Mouse (Mus musculus): ENCODE results near the gene Hoxc11. TPM values are rescaled to one million over a fixed set of nuclear protein-coding genes. Genes with fewer than 3 reads are reported as not detected.

Hoxc11 gene
- polyA plus RNA-seq, 1 experiment: not detected

GRCm38 (mm10) chr15:102961728-102962127 lies 7.5 kb downstream of the Hoxc11 start:
- Histone ChIP-seq H3K4me1 (ENCODE audit: control insufficient read depth, insufficient read depth, insufficient read length, low read length) (peaks cover 3% of the 10 kb centered on the region), H3K36me3 (ENCODE audit: control insufficient read depth, insufficient read depth, low read length) (no peaks in the 10 kb centered on the region), H3K27me3 (ENCODE audit: control insufficient read depth, insufficient read depth, low read length) (peaks cover 82% of the 10 kb centered on the region), H3K27ac (ENCODE audit: insufficient read depth, low read depth, low read length) (no peak overlapping the region), H3K4me3 (ENCODE audit: low read depth, low read length) (no peak overlapping the region)
- TF ChIP-seq CTCF (IDR thresholded peaks at IDR 0.05; ENCODE audit: extremely low read depth, insufficient read length, insufficient replicate concordance, low read depth, low read length) (no peak), POLR2A (IDR thresholded peaks at IDR 0.05; ENCODE audit: low read depth, low read length) (no peak)
- WGBS: 5% methylated on average over 6 of the region's 6 CpGs

GRCm38 (mm10) chr15:102962492-102962891 lies 8.3 kb downstream of the Hoxc11 start:
- no peak overlapping the region for H3K4me3 ChIP-seq (ENCODE audit: low read depth, low read length)
- H3K27me3 ChIP-seq (ENCODE audit: control insufficient read depth, insufficient read depth, low read length): peaks cover 82% of the 10 kb centered on the region
- H3K27ac ChIP-seq (ENCODE audit: insufficient read depth, low read depth, low read length): no peak overlapping the region
- H3K4me1 ChIP-seq (ENCODE audit: control insufficient read depth, insufficient read depth, insufficient read length, low read length): peaks cover 3% of the 10 kb centered on the region
- TF ChIP-seq POLR2A (IDR thresholded peaks at IDR 0.05; ENCODE audit: low read depth, low read length) (no peak), CTCF (IDR thresholded peaks at IDR 0.05; ENCODE audit: extremely low read depth, insufficient read length, insufficient replicate concordance, low read depth, low read length) (no peak)
- no peaks in the 10 kb centered on the region for H3K36me3 ChIP-seq (ENCODE audit: control insufficient read depth, insufficient read depth, low read length)
- whole genome bisulfite sequencing: 5% methylated on average over 13 of the region's 13 CpGs

- no peaks in the 10 kb centered on the region for H3K36me3 ChIP-seq (ENCODE audit: control insufficient read depth, insufficient read depth, low read length)
- H3K27ac ChIP-seq (ENCODE audit: insufficient read depth, low read depth, low read length): no peak overlapping the region
- H3K4me1 ChIP-seq (ENCODE audit: control insufficient read depth, insufficient read depth, insufficient read length, low read length): peaks cover 3% of the 10 kb centered on the region
- H3K27me3 ChIP-seq (ENCODE audit: control insufficient read depth, insufficient read depth, low read length): peaks cover 81% of the 10 kb centered on the region
- TF ChIP-seq CTCF (IDR thresholded peaks at IDR 0.05; ENCODE audit: extremely low read depth, insufficient read length, insufficient replicate concordance, low read depth, low read length) (no peak), POLR2A (IDR thresholded peaks at IDR 0.05; ENCODE audit: low read depth, low read length) (no peak)
- no peak overlapping the region for H3K4me3 ChIP-seq (ENCODE audit: low read depth, low read length)
- 11% methylated on average over 8 of the region's 8 CpGs for WGBS
Observed at GRCm38 (mm10) chr15:102963259-102963658, 9.0 kb downstream of the Hoxc11 start.

- no peak overlapping the region for H3K27ac ChIP-seq (ENCODE audit: insufficient read depth, low read depth, low read length)
- H3K27me3 ChIP-seq (ENCODE audit: control insufficient read depth, insufficient read depth, low read length): peaks cover 85% of the 10 kb centered on the region
- no peak for TF ChIP-seq POLR2A (IDR thresholded peaks at IDR 0.05; ENCODE audit: low read depth, low read length)
- TF ChIP-seq CTCF (IDR thresholded peaks at IDR 0.05; ENCODE audit: extremely low read depth, insufficient read length, insufficient replicate concordance, low read depth, low read length): no peak
- no peaks in the 10 kb centered on the region for H3K36me3 ChIP-seq (ENCODE audit: control insufficient read depth, insufficient read depth, low read length)
- peak overlapping the region; percentile 35 for H3K4me3 ChIP-seq (ENCODE audit: low read depth, low read length)
- peaks cover 3% of the 10 kb centered on the region for H3K4me1 ChIP-seq (ENCODE audit: control insufficient read depth, insufficient read depth, insufficient read length, low read length)
- whole genome bisulfite sequencing: 3% methylated on average over 28 of the region's 28 CpGs
Observed at GRCm38 (mm10) chr15:102963671-102964640, 9.7 kb downstream of the Hoxc11 start.

- TF ChIP-seq POLR2A (IDR thresholded peaks at IDR 0.05; ENCODE audit: low read depth, low read length): no peak
- TF ChIP-seq CTCF (IDR thresholded peaks at IDR 0.05; ENCODE audit: extremely low read depth, insufficient read length, insufficient replicate concordance, low read depth, low read length): no peak
- 10% methylated on average over 26 of the region's 26 CpGs for WGBS
- peaks cover 85% of the 10 kb centered on the region for H3K27me3 ChIP-seq (ENCODE audit: control insufficient read depth, insufficient read depth, low read length)
- no peaks in the 10 kb centered on the region for H3K36me3 ChIP-seq (ENCODE audit: control insufficient read depth, insufficient read depth, low read length)
- no peak overlapping the region for H3K4me3 ChIP-seq (ENCODE audit: low read depth, low read length)
- peaks cover 3% of the 10 kb centered on the region for H3K4me1 ChIP-seq (ENCODE audit: control insufficient read depth, insufficient read depth, insufficient read length, low read length)
- no peak overlapping the region for H3K27ac ChIP-seq (ENCODE audit: insufficient read depth, low read depth, low read length)
Observed at GRCm38 (mm10) chr15:102965003-102965891, 11.0 kb downstream of the Hoxc11 start.

GRCm38 (mm10) chr15:102965892-102966775 lies 11.9 kb downstream of the Hoxc11 start:
- WGBS: 9% methylated on average over 29 of the region's 30 CpGs
- Histone ChIP-seq H3K4me1 (ENCODE audit: control insufficient read depth, insufficient read depth, insufficient read length, low read length) (peaks cover 3% of the 10 kb centered on the region), H3K27ac (ENCODE audit: insufficient read depth, low read depth, low read length) (no peak overlapping the region), H3K36me3 (ENCODE audit: control insufficient read depth, insufficient read depth, low read length) (no peaks in the 10 kb centered on the region), H3K4me3 (ENCODE audit: low read depth, low read length) (no peak overlapping the region), H3K27me3 (ENCODE audit: control insufficient read depth, insufficient read depth, low read length) (peaks cover 86% of the 10 kb centered on the region)
- no peak for TF ChIP-seq POLR2A (IDR thresholded peaks at IDR 0.05; ENCODE audit: low read depth, low read length)
- TF ChIP-seq CTCF (IDR thresholded peaks at IDR 0.05; ENCODE audit: extremely low read depth, insufficient read length, insufficient replicate concordance, low read depth, low read length): peak; percentile 64
